Mouse (Mus musculus) spleen, adult 2 months (tissue): Measurements from ENCODE around the gene Disp3.

Experiments
- CTCF ChIP-seq: fragments of 200-500 bp; IDR thresholded peaks from 2 replicates; pipeline ENCODE4 v1.5.1; 2011; ENCODE audit warnings: mild to moderate bottlenecking, inconsistent platforms; ENCODE audit not compliant: insufficient read depth, insufficient read length, insufficient replicate concordance; ENCODE audit errors: extremely low read depth
- POLR2A ChIP-seq: fragments of 200-500 bp; IDR thresholded peaks from 2 replicates; pipeline ENCODE4 v1.6.1; 2011; ENCODE audit warnings: low read depth, low read length, inconsistent platforms

DNA sequence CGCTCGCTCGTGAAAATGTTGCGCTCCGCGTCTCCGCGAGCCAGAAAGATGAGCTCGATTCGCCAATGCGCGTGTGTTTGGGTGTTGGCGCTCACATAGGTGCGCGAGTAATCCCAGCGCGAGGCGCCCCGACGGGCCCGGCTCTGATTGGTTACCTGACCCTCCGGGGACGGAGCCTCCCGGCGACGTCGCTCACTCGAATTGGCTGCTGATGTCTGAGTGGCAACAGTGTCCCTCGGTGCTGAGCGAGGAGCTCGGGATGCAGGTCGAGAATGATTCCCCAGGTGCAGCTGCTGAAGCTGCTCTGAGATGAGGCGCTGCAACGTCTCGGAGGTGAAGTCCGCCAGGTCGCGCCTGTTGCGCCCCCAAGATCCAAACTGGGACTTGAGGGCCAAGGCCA, 16.1 kb downstream of the Disp3 start:
- no peak for TF ChIP-seq CTCF
- TF ChIP-seq POLR2A = no peak
